Mouse (Mus musculus) neutrophil, adult 5-6 weeks (primary cell): ENCODE measurements around the gene Prdm5. TPM values are rescaled to one million over a fixed set of nuclear protein-coding genes. Genes with fewer than 3 reads are reported as not detected.

Experiments
- ATAC-seq: fragments of 151-379, 151-347 bp; 2 replicates; pipeline ENCODE4 v1.8.0; 2017; ENCODE audit warnings: mild to moderate bottlenecking, moderate TSS enrichment; ENCODE audit not compliant: insufficient number of reproducible peaks, poor library complexity, low FRiP score, severe bottlenecking; ENCODE audit errors: extremely low read depth
- total RNA-seq: library from RNA; stranded (forward); fragments of 200-1000 nt; gene quantifications from 2 replicates; pipeline ENCODE4 v1.2.3, GENCODE M21; 2017

Gene Prdm5
- total RNA-seq, 1 experiment from 2014 or later: not detected

DNA sequence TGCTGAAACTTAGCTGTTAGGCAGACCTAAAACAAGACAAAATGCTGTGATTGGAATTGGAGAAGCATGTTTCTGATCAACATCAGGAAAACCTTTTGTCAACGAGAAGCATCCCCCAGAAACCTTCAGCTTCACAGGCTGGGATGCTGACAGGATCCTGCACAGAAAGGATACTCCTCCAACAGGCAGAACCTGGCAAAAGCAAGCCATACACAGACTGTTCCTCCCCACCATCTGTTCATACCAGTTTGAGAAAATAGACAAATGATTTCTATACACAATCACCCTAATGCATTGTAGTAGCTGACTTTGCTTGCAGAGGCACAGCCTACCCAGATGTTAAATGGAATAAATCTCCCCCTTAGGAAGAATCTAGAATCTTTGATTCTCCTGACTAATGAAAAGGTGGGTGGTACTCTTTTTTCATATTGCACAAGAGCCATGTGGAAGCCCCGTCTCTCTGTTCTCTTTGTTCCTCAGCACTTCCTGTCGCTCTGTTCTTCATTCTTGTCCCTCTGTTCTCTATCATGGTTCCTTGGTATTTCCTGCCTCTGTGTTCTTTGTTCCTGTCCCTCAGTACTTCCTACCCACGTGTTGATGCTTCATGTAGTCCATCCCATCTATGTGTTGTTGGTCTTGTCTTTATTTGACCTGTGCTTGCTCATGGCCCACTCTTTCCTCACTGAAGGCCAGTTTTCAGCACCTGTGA is 39.4 kb downstream of the Prdm5 start:
- no peak for ATAC-seq

DNA sequence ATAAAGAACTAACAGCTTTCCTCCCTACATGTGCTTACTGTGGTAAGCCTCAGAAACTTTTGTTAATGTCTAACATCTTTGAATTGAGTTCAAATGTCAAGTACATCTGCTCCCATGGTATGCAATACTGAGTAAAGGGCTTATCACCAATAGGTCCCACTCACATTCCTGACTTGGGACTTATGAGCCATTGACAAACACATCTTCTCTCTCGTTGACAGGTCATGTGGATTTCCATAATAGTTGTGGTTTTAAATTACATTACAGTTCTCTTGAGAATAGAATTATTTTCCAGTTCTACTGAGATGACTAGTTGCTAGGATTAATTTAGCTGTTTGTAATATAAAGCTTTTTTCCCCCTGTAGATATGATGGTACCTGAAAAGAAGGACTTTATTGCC is 49.9 kb downstream of the Prdm5 start:
- ATAC-seq: no peak

DNA sequence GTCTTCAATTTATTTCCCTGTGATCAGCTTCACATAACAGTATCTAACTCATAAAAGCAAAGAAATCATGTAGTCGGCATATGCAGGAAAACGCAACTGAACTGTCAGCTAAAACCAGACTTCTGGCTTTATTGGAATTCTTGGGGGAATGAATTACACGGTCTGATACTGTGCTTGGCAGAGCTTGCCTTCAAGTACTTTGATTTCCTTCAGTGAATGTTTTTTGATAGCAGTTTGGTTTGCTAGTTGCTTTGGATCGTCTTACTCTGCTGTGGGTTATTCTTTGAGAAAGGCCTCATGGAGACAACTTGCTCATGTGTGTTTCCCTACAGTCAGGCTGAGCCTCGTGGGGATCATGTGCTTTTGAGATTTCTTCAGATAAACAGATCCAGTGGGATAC is 52.7 kb downstream of the Prdm5 start:
- ATAC-seq: no peak

DNA sequence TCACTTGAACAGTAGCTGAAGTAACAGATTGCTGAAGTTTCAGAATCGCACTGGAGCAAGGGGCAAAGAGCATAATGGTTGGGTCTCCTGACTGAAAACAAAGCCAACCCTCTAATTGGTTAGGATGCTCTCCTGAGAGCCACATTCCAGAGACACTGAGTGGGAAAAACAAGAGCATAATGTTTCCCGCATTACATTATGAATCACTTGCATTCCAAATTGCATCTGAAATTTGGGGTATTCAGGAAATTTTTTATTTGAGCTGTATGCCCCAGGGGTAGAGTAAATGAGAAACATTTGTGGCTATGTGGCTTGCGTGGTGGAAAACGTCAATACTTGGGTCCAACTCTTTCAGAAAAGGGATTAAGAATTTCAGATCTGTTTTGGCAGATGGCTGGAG is 55.2 kb downstream of the Prdm5 start:
- ATAC-seq: no peak

DNA sequence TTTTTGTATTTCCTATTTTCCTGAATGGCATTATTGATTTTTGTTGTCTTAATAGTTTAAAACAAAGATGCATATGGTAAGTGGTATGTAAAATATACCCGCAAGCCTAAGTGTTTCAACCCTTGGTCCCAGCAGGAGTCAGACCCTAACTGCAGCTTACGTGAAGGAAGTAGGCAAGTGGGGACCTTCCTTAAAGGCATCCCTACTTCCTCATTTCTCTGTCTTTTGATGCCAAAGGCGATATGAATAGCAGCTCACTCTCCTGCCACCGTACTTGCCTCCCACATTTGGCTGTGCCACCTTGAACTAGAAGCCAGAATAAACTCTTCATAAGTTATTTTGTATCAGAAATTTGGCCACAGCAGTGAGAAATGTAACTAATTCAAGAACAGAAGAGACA is 63.8 kb downstream of the Prdm5 start:
- no peak for ATAC-seq

DNA sequence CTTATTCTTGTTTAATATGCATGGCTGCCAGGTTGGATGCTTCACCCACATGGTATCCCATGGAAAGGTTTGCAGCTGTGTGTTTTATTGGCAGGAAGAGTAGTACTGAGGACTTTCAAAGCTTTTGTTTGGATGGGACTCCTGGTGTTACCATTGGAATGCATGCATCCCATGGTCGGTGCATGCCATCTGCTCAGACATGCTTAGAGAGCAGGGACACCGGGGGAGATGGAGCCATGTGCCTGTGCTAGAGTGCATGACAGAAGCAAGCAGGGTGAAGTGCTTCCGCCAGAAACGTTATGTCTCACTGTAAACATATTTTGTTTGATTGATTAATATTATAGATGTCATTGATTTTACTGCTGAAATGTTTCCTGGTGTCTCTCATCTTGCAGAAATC is 70.3 kb downstream of the Prdm5 start:
- no peak for ATAC-seq

DNA sequence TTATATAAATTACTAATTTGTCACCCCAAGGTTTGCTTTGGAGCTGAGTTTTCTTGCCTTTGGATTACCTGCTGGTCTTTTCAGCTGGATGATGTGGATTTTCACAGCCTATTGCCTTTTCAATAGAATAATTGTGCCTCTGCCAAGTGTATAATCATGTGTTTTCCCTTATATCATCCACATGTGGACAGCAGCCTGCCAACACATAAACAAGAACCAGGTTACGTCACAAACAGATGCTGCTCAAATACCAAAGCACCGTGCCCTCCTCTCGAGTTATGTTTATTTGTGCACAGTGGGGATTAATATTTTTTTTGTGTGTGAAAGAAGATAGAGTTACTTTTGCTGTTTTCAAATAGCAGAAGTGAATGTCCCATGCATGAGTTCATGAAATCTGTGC is 70.9 kb downstream of the Prdm5 start:
- no peak for ATAC-seq

DNA sequence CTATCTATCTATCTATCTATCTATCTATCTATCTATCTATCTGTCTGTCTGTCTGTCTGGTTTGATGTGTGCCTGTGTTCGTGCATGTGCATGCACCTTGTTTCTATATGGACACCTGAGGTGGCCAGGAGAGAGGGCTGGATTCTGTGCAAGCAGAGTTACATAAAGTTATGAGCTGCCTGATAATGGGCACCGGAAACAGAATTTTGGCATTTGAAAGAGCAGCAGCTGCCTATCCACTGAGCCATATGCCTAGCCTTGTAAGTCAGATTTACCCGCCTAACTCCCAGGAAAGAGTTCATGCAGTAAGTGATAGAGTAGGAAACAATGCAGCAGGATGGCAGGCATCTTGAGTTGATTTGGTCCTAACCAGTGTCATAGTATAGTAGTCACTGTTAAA is 71.4 kb downstream of the Prdm5 start:
- no peak for ATAC-seq

DNA sequence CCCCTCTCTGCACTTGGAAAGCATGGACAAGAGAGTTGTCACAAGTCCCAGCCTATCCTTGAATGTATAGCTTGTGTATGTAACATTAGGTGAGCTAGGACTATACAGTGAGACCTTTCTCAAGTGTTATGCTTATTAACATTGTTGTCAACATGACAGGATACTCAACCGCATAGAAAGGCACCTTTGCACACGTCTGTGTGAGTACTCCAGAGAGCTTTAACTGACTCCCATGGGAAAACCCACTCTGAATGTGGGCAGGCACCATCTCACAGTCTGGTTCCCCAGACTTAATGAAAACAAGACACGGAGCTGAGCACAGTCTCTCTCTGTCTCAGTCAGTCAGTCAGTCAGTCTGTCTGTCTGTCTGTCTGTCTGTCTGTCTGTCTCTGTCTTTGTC is 75.2 kb downstream of the Prdm5 start:
- no peak for ATAC-seq

DNA sequence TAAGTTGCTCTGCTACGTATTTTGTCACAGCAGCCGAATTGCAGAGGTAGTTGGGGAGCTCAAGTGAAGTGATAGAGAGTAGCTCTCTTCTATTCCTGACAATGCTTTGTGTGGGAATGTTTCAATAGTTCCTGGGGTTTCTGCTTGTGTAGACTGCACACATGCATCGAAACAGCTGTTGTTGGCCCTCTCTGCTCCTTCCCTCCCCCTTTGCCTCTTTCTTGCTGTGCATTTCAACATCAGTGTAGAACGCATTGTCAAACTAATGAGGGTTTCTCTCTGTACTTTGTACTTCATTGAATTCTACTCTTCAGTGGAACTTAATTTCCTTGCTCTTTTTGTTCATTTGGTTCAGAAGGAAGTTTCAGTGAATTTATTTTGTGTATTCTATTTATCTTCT is 75.8 kb downstream of the Prdm5 start:
- no peak for ATAC-seq

DNA sequence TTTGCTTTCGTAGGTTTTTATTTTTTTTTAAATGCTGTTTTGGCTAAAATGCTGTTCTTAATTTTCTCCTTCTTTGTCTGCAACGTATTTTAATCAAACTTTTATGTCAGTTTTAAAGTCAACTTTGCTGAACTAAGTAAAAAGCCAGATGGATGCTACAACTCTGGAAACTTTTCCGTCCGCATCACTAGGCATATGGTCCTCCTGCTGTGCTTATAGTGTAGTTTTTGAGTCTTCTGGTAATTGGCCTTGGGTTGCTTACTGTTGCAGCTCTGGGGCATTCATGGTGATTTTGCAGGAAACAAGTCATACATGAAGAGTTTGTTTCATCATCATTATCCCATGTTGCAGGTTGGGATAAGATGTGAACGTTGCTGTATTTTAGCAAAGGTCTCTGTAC is 81.8 kb downstream of the Prdm5 start:
- no peak for ATAC-seq

DNA sequence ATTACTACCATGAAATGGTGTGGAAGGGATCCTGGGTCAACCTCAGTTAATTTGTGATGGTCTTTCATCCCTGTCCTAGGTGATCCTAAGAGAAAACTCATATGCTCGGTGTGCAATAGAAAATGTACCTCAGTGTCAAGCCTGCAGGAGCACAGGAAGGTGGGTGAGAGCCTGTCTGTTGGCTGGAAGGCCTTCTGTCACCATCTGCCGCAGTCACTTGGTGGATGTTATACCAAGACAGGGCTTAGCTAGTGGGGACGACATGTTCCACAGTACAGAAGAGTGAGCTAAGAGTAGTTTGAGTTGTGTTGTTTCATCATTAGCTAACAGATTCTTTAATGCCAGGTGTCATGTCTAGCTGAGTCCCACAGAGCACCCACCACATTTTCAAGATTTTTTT is 84.0 kb downstream of the Prdm5 start:
- ATAC-seq: no peak

DNA sequence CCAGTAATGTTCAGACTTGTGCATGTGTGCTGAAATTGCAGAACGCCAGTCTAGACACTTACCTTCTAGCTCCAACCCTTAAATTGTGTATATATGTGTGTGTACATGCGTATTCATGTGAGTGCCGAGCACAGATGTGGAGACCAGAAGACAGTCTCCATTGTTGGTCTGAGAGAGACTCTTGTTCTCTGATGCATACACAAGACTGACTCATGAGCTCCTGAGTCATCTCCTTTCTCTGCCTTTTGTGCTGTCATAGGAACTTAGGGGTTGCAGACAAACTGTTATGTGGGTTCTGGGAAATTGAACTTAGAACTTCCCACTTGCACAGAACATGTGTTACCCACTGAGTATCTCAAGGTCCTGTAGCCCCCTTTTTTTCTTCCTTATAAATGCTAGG is 85.4 kb downstream of the Prdm5 start:
- no peak for ATAC-seq

DNA sequence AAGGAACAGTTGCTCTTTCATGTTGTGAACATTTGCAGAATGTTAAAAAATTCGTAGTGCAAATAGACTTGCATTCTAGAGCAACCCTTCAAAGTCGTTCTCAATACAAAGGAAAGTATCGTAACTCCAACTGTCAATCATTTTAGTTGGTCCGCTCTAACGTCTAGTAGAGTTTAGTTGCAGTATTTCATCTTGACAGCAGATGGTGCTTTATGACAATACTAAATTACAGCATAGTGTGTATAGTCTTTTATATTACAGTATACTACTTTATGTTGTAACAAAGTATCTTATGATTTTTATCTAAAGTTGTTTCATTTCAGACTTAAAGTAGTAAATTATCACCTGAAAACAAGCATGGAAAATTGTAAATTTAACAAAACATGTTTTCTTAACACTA is 86.1 kb downstream of the Prdm5 start:
- ATAC-seq: no peak

DNA sequence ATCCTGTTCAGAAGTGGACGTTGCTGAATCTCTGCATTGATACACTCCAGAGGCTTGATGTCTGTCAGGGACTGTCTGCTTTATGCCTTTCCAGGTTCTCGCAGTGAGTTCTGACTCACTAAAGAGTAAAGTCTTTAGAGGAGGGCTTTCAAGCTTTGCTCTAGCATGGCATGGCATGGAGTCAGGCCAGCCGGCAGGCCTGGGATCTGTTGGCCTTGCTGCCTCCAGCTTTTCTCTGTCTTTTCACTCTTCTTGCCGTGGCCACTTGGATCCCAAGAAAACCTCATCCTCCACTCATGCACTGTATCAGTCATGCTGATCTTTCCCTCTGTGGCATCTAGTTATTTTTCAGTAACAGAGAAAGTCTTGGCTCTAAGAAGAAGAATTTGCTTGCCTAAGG is 87.1 kb downstream of the Prdm5 start:
- no peak for ATAC-seq

DNA sequence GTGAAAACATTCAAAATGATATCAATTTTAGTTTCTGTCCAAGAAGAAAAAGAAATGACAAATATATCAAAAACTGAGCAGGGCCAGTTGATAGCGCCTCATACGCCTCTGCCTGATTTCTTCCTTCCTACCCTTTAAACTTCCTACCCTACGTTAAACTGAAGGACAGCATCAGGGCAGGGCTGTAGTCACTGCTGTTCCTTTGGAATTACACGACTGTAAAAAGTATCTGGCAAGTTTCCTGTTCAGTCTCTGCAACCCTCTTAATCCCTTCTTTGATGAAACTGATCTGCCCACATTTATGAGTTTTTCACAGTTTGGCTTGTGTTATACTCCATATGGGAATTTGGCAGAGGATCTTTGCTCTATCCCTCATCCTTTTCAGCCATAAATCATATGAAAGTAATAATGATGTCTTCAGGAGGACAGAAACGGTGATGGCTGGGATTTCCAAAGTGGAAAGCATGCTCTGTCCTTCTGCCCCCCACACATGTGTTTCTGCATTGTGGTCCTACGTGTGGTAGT is 93.0 kb downstream of the Prdm5 start:
- ATAC-seq: no peak

DNA sequence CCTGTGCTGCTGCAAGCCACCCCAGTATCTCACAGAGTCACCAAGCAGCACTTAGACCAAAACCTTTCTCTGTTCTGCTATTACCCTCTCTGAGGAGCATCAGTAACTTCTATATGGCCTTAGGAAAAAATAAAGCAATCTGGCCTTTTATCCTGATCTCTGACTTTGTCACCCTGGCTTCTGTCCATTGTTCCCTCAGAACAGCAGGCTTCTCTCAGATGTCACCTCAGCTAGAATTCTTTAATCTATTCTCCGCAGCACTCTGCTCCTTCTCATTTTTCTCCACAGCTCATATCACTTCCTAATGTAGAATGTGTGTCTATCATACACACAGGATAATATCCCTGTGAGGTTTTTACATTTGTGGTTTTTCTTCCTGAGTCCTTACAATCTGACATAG is 99.5 kb downstream of the Prdm5 start:
- ATAC-seq: no peak

DNA sequence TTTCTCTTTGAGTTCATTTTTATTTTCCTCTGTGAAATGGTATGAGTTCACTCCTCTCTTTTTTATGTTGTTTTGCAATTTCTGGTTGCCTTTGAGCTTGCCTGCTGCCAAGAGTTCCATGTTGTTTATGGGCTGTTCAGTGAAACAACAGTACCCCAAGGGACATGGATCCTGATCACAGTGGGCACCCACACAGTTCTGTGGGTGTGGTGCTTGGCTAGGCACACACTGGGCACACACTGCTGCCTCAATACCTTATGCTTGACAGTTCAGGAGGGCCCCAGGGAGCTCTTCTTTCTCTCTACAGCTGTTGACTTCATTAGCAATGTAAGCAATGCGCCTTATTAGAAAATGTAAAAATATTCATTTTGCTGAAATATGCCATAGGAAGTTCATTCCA is 110.0 kb downstream of the Prdm5 start:
- ATAC-seq: no peak

DNA sequence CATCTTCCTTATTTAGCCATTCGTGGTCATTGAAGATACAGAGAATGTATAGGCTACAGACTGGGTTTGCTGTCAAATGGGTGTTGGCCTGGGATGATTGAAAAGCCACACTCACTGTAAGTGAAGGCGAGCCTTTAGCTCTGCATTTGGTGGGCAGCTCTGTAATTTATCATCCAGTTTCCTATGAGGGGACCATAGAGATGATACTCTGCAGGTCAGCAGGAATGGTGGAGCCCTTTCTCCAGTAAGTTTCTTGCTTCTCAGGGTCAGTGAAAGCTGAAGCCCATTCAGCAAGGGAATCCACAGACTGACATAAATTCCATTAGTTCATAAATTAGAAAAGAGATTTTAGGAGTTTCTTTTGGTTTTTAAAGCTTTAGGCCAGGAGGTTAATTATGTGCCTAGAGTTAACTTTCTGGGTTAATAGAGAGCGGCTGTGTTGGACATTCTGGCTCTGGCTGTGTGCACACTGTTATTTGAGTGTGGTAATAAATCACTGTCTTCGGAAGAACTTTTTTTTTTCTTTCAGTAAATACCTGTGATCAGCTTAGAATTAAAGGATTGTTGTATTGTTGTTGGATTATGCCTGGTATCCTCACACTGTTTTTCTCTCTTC is 113.4 kb downstream of the Prdm5 start:
- ATAC-seq: no peak

DNA sequence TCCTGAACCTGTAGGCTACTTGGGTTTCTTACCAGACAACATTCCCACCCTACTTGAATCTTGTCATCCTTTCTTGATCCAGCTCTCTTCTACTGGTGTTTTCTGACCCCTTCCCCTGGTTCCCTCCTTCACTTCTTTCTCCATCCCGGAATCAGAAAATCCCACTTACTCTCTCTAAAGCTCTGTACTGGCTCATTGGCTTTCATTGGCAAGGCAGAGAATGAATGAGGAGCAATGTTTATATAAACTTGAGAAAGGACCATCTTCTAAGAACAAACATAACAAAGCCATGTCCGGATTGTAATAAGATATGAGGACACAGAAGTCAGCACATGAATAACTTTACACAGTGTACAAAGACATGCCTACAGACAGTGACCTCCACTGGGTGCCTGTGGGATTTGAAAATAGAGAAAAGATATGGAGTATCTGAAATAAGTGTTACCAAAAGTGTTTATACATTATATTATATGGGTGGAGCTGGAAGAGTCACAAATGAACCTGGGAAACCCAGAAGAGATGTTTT is 127.9 kb downstream of the Prdm5 start:
- ATAC-seq: no peak

DNA sequence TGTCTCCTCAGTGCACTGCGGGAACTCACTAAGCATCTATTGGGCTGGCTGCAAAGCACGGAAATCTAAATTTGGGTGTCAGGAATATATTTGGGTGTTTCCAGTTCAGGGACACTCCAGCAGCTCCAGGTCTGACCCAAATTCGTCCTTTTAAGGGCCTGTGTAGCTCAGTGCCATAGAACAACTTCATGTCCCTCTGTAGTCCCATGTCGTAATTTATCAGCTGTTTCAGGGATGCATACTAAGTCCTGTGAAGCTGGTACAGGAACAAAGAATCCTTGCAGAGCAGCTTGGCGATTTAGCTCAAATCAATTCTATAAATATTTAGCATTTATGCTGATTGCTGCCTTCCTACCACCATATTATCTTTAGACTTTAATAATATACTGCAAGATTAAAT is 136.6 kb downstream of the Prdm5 start:
- no peak for ATAC-seq
